Mouse (Mus musculus): ENCODE measurements around the gene Fads1.

GRCm38 (mm10) chr19:10184096-10184495 lies 1.4 kb downstream of the Fads1 start:
- TF ChIP-seq CTCF (IDR thresholded peaks at IDR 0.05; ENCODE audit: low read depth) = no peak
- TF ChIP-seq EP300 (optimal IDR thresholded peaks at IDR 0.05) = no peak

All from stomach, postnatal 0 days (tissue).